Mouse (Mus musculus): Measurements from ENCODE around the gene Nxnl2. TPM values are rescaled to one million over a fixed set of nuclear protein-coding genes. Genes with fewer than 3 reads are reported as not detected.
"Not testable (repeated sequence)": the region's sequence is repeated elsewhere in the genome, so short reads cannot be mapped to it uniquely, and the experiment has no call there.

Gene Nxnl2
- polyA plus RNA-seq, 1 experiment from 2014 or later, result 3.5 TPM

GRCm38 (mm10) chr13:51178932-51179331, 8.1 kb downstream of the Nxnl2 start:
- no peak for DNase-seq (ENCODE audit: low spot score)

GRCm38 (mm10) chr13:51179362-51179761, 8.5 kb downstream of the Nxnl2 start:
- DNase-seq (ENCODE audit: low spot score), result no peak

GRCm38 (mm10) chr13:51182236-51182635, 11.4 kb downstream of the Nxnl2 start:
- DNase-seq (ENCODE audit: low spot score), result no peak

- no peak for DNase-seq (ENCODE audit: low spot score)
These were observed 14.1 kb downstream of the Nxnl2 start for GRCm38 (mm10) chr13:51184896-51185295.

- DNase-seq (ENCODE audit: low spot score), result no peak
These were observed 19.5 kb downstream of the Nxnl2 start for GRCm38 (mm10) chr13:51190336-51190735.

- DNase-seq (ENCODE audit: low spot score), result peak; percentile 15
These were observed 20.8 kb downstream of the Nxnl2 start for GRCm38 (mm10) chr13:51191416-51192140.

GRCm38 (mm10) chr13:51193893-51194292, 23.1 kb downstream of the Nxnl2 start:
- no peak for DNase-seq (ENCODE audit: low spot score)

GRCm38 (mm10) chr13:51197699-51198098, 26.9 kb downstream of the Nxnl2 start:
- DNase-seq (ENCODE audit: low spot score), result no peak

GRCm38 (mm10) chr13:51198186-51198585, 27.4 kb downstream of the Nxnl2 start:
- no peak for DNase-seq (ENCODE audit: low spot score)

- DNase-seq (ENCODE audit: low spot score), result not testable (repeated sequence)
These were observed 31.4 kb downstream of the Nxnl2 start for GRCm38 (mm10) chr13:51201985-51202843.

- DNase-seq (ENCODE audit: low spot score), result not testable (repeated sequence)
These were observed 32.0 kb downstream of the Nxnl2 start for GRCm38 (mm10) chr13:51202844-51203173.

GRCm38 (mm10) chr13:51203467-51203866, 32.6 kb downstream of the Nxnl2 start:
- no peak for DNase-seq (ENCODE audit: low spot score)

GRCm38 (mm10) chr13:51204081-51204480, 33.3 kb downstream of the Nxnl2 start:
- not testable (repeated sequence) for DNase-seq (ENCODE audit: low spot score)

- DNase-seq (ENCODE audit: low spot score), result no peak
These were observed 37.1 kb downstream of the Nxnl2 start for GRCm38 (mm10) chr13:51207965-51208364.

GRCm38 (mm10) chr13:51208378-51209100, 37.7 kb downstream of the Nxnl2 start:
- DNase-seq (ENCODE audit: low spot score), result no peak

- DNase-seq (ENCODE audit: low spot score), result no peak
These were observed 39.8 kb downstream of the Nxnl2 start for GRCm38 (mm10) chr13:51210639-51211038.

GRCm38 (mm10) chr13:51214746-51215145, 43.9 kb downstream of the Nxnl2 start:
- no peak for DNase-seq (ENCODE audit: low spot score)

- DNase-seq (ENCODE audit: low spot score), result no peak
These were observed 50.1 kb downstream of the Nxnl2 start for GRCm38 (mm10) chr13:51220897-51221296.

GRCm38 (mm10) chr13:51221425-51222160, 50.8 kb downstream of the Nxnl2 start:
- no peak for DNase-seq (ENCODE audit: low spot score)

Data from thymus, postnatal 0 days (tissue).